9 mouse cellular contexts compared by ENCODE assay signal in genomic region chr14:32530896-32531295, GRCm38 (mm10). TPM values are rescaled to one million over a fixed set of nuclear protein-coding genes. Genes with fewer than 3 reads are reported as not detected.
DNase-seq lines count a peak whose midpoint lies in the region; ATAC-seq and TF ChIP-seq lines count a peak whose summit lies in the region.
"Had no signal": no experiment of that assay in that cellular context is flagged by ENCODE, and none has a peak within 500 bp of the region (broad histone marks: within the 10 kb centered on the region; RNA-seq: fewer than 3 reads in every experiment).

No protein-coding gene starts in this region.

- no peak overlapping the region for H3K4me2 ChIP-seq in kidney, postnatal 0 days (ENCODE audit: low read length)
- H3K4me2 ChIP-seq in stomach, postnatal 0 days (replicated peaks; ENCODE audit: low read depth), result no peak overlapping the region
- H3K4me2 ChIP-seq: embryonic facial prominence, embryonic 13.5 days had no signal

- no peak for ATAC-seq in kidney, postnatal 0 days (replicated peaks; ENCODE audit: low FRiP score, low read depth)
- ATAC-seq in stomach, postnatal 0 days (ENCODE audit: low FRiP score, low TSS enrichment), result no peak

- no peaks in the 10 kb centered on the region for H3K27me3 ChIP-seq in kidney, postnatal 0 days (ENCODE audit: insufficient read depth, low read length)
- no peaks in the 10 kb centered on the region for H3K27me3 ChIP-seq in ES-Bruce4 (ENCODE audit: control insufficient read depth, insufficient read depth, low read length, poor library complexity, severe bottlenecking)
- no peaks in the 10 kb centered on the region for H3K27me3 ChIP-seq in stomach, postnatal 0 days (ENCODE audit: control insufficient read depth, insufficient read depth, low read length)
- H3K27me3 ChIP-seq: embryonic facial prominence, embryonic 13.5 days had no signal

- peak; percentile 90 for TF ChIP-seq CTCF in kidney, postnatal 0 days (IDR thresholded peaks at IDR 0.05; ENCODE audit: low read depth)
- TF ChIP-seq CTCF in ES-Bruce4 (IDR thresholded peaks at IDR 0.05; ENCODE audit: low read depth, low read length), result peak; percentile 59
- TF ChIP-seq CTCF in stomach, postnatal 0 days (IDR thresholded peaks at IDR 0.05; ENCODE audit: low read depth), result peak; percentile 89

- no peak overlapping the region for H3K4me3 ChIP-seq in kidney, postnatal 0 days (replicated peaks; ENCODE audit: low read depth, low read length)
- no peak overlapping the region for H3K4me3 ChIP-seq in ES-Bruce4 (ENCODE audit: low read depth, low read length)
- no peak overlapping the region for H3K4me3 ChIP-seq in stomach, postnatal 0 days (ENCODE audit: low read depth, low read length)
- H3K4me3 ChIP-seq: embryonic facial prominence, embryonic 13.5 days had no signal

- peak; percentile 76 for DNase-seq in kidney, postnatal 0 days (ENCODE audit: low spot score)
- DNase-seq in kidney, adult 11 months, result no peak
- peak; percentile 24 for DNase-seq in A20 (ENCODE audit: low read depth, low spot score)
- peak; percentile 79 for DNase-seq in embryo, embryonic 10 days (ENCODE audit: low spot score)
- peak; percentile 59 to 62 for DNase-seq in left cerebral cortex, postnatal 25 days (ENCODE audit: low spot score in 2 of 2)
- DNase-seq in stomach, postnatal 0 days (ENCODE audit: low spot score), result peak; percentile 36
- DNase-seq in layer of hippocampus, adult 9-10 months (ENCODE audit: low spot score), result no peak

- H3K4me1 ChIP-seq in kidney, postnatal 0 days (replicated peaks; ENCODE audit: insufficient read depth, low read length), result no peaks in the 10 kb centered on the region
- no peaks in the 10 kb centered on the region for H3K4me1 ChIP-seq in ES-Bruce4 (ENCODE audit: control insufficient read depth, insufficient read depth, low read length)
- no peaks in the 10 kb centered on the region for H3K4me1 ChIP-seq in stomach, postnatal 0 days (replicated peaks; ENCODE audit: control insufficient read depth, insufficient read depth)

- 0 out of 2 replicates have a peak, but pooled peaks cover 7% of the 10 kb centered on the region for H3K36me3 ChIP-seq in kidney, postnatal 0 days (ENCODE audit: insufficient read depth, low read length)
- no peaks in the 10 kb centered on the region; the same call in none of the 2 replicates for H3K36me3 ChIP-seq in ES-Bruce4 (ENCODE audit: control insufficient read depth, insufficient read depth, low read length, poor library complexity, severe bottlenecking)
- H3K36me3 ChIP-seq in stomach, postnatal 0 days (ENCODE audit: control insufficient read depth, insufficient read depth, low read length), result no peaks in the 10 kb centered on the region

- 6% methylated on average over 2 of the region's 2 CpGs for WGBS in kidney, postnatal 0 days
- WGBS in stomach, postnatal 0 days, result 20% methylated on average over 2 of the region's 2 CpGs

- no peak overlapping the region for H3K9ac ChIP-seq in kidney, postnatal 0 days (ENCODE audit: low read depth, low read length)
- no peak overlapping the region for H3K9ac ChIP-seq in ES-Bruce4 (ENCODE audit: low read depth, poor library complexity, severe bottlenecking)
- no peak overlapping the region for H3K9ac ChIP-seq in stomach, postnatal 0 days (ENCODE audit: low read length)
- H3K9ac ChIP-seq: embryonic facial prominence, embryonic 13.5 days had no signal

- TF ChIP-seq POLR2A in ES-Bruce4 (IDR thresholded peaks at IDR 0.05; ENCODE audit: insufficient read depth, low read length), result no peak

- intact Hi-C loops in left cerebral cortex, postnatal 25 days (cut with DNase I), result loop anchor here (2.0 to 5.0 kb wide), 2 partner anchors 56 to 676 kb away; no protein-coding TSS in a partner anchor

- H3K9me3 ChIP-seq in kidney, postnatal 0 days (replicated peaks; ENCODE audit: low read length), result no peaks in the 10 kb centered on the region
- no peaks in the 10 kb centered on the region for H3K9me3 ChIP-seq in ES-Bruce4 (replicated peaks; ENCODE audit: control insufficient read depth, insufficient read depth, low read length, poor library complexity, severe bottlenecking)
- H3K9me3 ChIP-seq in stomach, postnatal 0 days (ENCODE audit: control insufficient read depth, low read length), result no peaks in the 10 kb centered on the region
- H3K9me3 ChIP-seq: embryonic facial prominence, embryonic 13.5 days had no signal

- no peak for TF ChIP-seq EP300 in ES-Bruce4 (IDR thresholded peaks at IDR 0.05; ENCODE audit: insufficient read depth, low read depth, low read length)
- no peak for TF ChIP-seq EP300 in stomach, postnatal 0 days (optimal IDR thresholded peaks at IDR 0.05)

- no peak overlapping the region for H3K27ac ChIP-seq in kidney, postnatal 0 days
- H3K27ac ChIP-seq in ES-Bruce4 (ENCODE audit: insufficient read depth, low read length), result no peak overlapping the region
- no peak overlapping the region for H3K27ac ChIP-seq in stomach, postnatal 0 days (replicated peaks)
- H3K27ac ChIP-seq: embryonic facial prominence, embryonic 13.5 days had no signal

RNA-seq across cellular contexts. Expression of gene Ercc6, which starts 17.6 kb away (rescaled TPM):
- polyA plus RNA-seq in kidney, postnatal 0 days (2015; fragmentation: Nextera tagmentation; extraction: Ambion mirVana), result 12.7 and 17.1 TPM in 2 replicates
- 22.8 and 24.6 TPM in 2 replicates for polyA plus RNA-seq in ES-Bruce4 (2011; ENCODE audit: insufficient read depth, insufficient read length, low read depth, missing spikeins)
- 10 to 100 TPM; 20.1 to 23.4 TPM for total RNA-seq in left cerebral cortex, postnatal 25 days (2021)
- 8.4 and 9.0 TPM in 2 replicates for polyA plus RNA-seq in stomach, postnatal 0 days (2015; fragmentation: Nextera tagmentation; extraction: Ambion mirVana)

Comparison
In these comparisons a context has a peak if more than half of its experiments do, and no peak if none do; other contexts are left out.
1. DNase-seq: peak in kidney, postnatal 0 days (single experiment), A20 (single experiment), embryo, embryonic 10 days (single experiment), left cerebral cortex, postnatal 25 days (2 of 2) and stomach, postnatal 0 days (single experiment); none in kidney, adult 11 months (single experiment) and layer of hippocampus, adult 9-10 months (single experiment).
2. Peak in every context shown above with its lines, with median percentiles within 50 percentile points of each other: CTCF ChIP-seq.